Mouse (Mus musculus) hematopoietic stem cell, adult 5-6 weeks (primary cell): ENCODE measurements at regions not wholly inside any gene's neighbourhood (a gene's known extent, or its start where the extent isn't known, plus 50 kb on each side); places are given as distances from the start of the nearest gene placed in this dataset.

Source experiments
- ATAC-seq, 2 experiments: fragments of 125-278 bp in 1 of 2; replicated peaks in 1 of 2; 2 replicates each; pipeline ENCODE4 v1.8.0; 2016 to 2017; ENCODE audit warnings: inconsistent platforms in 2 of 2, mild to moderate bottlenecking in 2 of 2, moderate number of reproducible peaks in 2 of 2, low read depth in 1 of 2, moderate TSS enrichment in 1 of 2; ENCODE audit not compliant: low FRiP score in 2 of 2, poor library complexity in 2 of 2, severe bottlenecking in 2 of 2, insufficient read depth in 1 of 2, low TSS enrichment in 1 of 2

- ATAC-seq, result no peak
These were observed 258.7 kb upstream of the Mgat4c start for GRCm38 (mm10) chr10:101422562-101422961.
